Mouse (Mus musculus) kidney, postnatal 0 days (tissue): ENCODE results near the gene Cort. TPM values are rescaled to one million over a fixed set of nuclear protein-coding genes. Genes with fewer than 3 reads are reported as not detected.

ENCODE experiments used
- ATAC-seq: fragments of 200-750 bp; cut with Nextera tagmentation; replicated peaks from 2 replicates; pipeline ENCODE4 v1.8.0; 2017; ENCODE audit warnings: low read depth, moderate number of reproducible peaks, moderate TSS enrichment, moderate library complexity; ENCODE audit not compliant: low FRiP score
- DNase-seq: peaks from one replicate; pipeline ENCODE4 v3.0.0-alpha.2; 2016; ENCODE audit warnings: low spot score
- H3K27ac ChIP-seq: fragments of 300-500 bp; sonication (generic); 2 replicates; pipeline ENCODE4 v1.5.1; 2014; ENCODE audit warnings: mild to moderate bottlenecking
- H3K27me3 ChIP-seq: fragments of 300-500 bp; sonication (generic); 2 replicates; pipeline ENCODE4 v1.6.1; 2014; ENCODE audit warnings: low read length, mixed read lengths; ENCODE audit not compliant: insufficient read depth
- H3K36me3 ChIP-seq: fragments of 300-500 bp; sonication (generic); 2 replicates; pipeline ENCODE4 v1.6.1; 2014; ENCODE audit warnings: low read length, mixed read lengths; ENCODE audit not compliant: insufficient read depth
- H3K4me1 ChIP-seq: fragments of 300-500 bp; sonication (generic); replicated peaks from 2 replicates; pipeline ENCODE4 v1.6.1; 2014; ENCODE audit warnings: antibody characterized with exemption, low read length, mixed read lengths; ENCODE audit not compliant: insufficient read depth
- H3K4me2 ChIP-seq: fragments of 300-500 bp; sonication (generic); 2 replicates; pipeline ENCODE4 v1.6.1; 2014; ENCODE audit warnings: mild to moderate bottlenecking, low read length, moderate library complexity, mixed read lengths
- H3K4me3 ChIP-seq: fragments of 300-500 bp; sonication (generic); replicated peaks from 2 replicates; pipeline ENCODE4 v1.5.1; 2014; ENCODE audit warnings: low read depth, low read length
- H3K9ac ChIP-seq: fragments of 300-500 bp; sonication (generic); 2 replicates; pipeline ENCODE4 v1.6.1; 2014; ENCODE audit warnings: low read depth, low read length
- H3K9me3 ChIP-seq: fragments of 300-500 bp; sonication (generic); replicated peaks from 2 replicates; pipeline ENCODE4 v1.6.1; 2016; ENCODE audit warnings: low read length, inconsistent platforms, mixed read lengths
- CTCF ChIP-seq: IDR thresholded peaks from 2 replicates; pipeline ENCODE4 v1.5.1; 2016; ENCODE audit warnings: antibody characterized with exemption, low read depth, mild to moderate bottlenecking, moderate library complexity
- WGBS: fragments of 180-500 bp; shearing (Covaris S2); extraction: QIAGEN DNeasy Blood & Tissue Kit; methylation state at CpG from one replicate; pipeline ENCODE4 v1.1.7; 2014; 5-methylcytosine and 5-hydroxymethylcytosine counted together
- polyA plus RNA-seq: library from polyadenylated mRNA; unstranded; fragments of >200 nt; fragmentation: Nextera tagmentation; extraction: Ambion mirVana; gene quantifications from 2 replicates; pipeline ENCODE4 v1.2.1, GENCODE M21; 2015

Gene Cort
- polyA plus RNA-seq, 1 experiment from 2014 or later = 0.18 TPM

DNA sequence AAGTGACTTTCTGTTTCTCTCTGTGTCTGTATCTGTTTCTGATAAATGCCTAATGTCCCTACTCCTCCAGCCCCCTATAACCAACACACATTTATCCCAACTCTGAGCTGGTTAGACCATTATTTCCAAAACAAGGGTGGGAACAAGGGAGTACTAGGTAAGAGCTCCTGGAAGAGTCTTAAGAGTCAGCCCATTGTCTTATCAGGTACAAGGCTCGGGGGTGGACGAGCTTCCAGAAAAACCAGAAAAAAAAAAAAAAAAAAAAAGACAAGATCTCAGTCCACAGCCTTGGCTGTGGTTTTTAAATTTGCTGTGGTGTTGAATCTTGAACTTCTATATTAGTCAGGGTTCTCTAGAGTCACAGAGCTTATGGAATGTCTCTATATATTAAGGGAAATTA, 41.5 kb upstream of the Cort start:
- H3K36me3 ChIP-seq = 0 out of 2 replicates have a peak, but pooled peaks cover 10% of the 10 kb centered on the region
- H3K4me2 ChIP-seq = no peak overlapping the region
- no peak for DNase-seq
- ATAC-seq = no peak
- H3K9ac ChIP-seq = no peak overlapping the region
- H3K27me3 ChIP-seq = no peaks in the 10 kb centered on the region
- H3K27ac ChIP-seq = no peak overlapping the region
- H3K4me1 ChIP-seq = peaks cover 6% of the 10 kb centered on the region; the same call in 1 of the 2 replicates
- H3K4me3 ChIP-seq = no peak overlapping the region
- H3K9me3 ChIP-seq = no peaks in the 10 kb centered on the region
- 68% methylated on average over 2 of the region's 2 CpGs for WGBS
- TF ChIP-seq CTCF = no peak

DNA sequence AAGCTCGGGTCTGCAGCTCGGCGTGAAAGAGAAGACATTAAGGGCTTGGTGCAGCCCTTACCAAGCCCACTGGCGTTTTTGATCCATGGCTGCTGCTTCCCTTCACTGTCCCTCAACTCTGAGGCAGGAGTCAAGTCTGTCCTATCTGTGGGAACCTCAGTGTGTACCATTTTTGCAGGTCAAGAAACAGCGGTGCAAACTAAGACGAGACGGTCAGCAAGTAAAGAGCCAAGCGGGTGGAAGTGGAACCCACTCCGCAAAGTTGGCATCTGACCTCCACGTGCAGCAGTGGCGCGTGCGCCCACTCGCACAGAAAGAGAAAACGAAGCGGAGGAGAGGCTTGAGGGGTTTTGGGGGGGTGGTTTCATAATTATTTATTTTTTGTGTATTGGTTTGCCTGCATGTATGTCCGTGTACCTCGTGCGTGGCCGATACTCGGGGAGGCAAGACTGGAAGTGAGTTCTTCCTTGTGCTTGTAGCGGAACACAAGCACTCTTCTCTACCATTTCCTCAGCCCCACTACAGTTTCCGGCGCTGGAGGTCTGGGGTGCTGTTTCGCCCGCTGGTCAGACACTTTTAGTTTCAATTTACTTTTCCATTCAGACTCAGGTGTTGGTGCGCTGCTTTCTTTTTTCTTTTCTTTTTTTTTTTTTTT, 40.5 kb upstream of the Cort start:
- H3K27ac ChIP-seq = peak overlapping the region; percentile 85
- peak overlapping the region; percentile 29 for H3K9ac ChIP-seq
- DNase-seq = peak; percentile 49
- peak overlapping the region; percentile 79 for H3K4me3 ChIP-seq
- peak overlapping the region; percentile 66 for H3K4me2 ChIP-seq
- peaks cover 6% of the 10 kb centered on the region; the same call in 1 of the 2 replicates for H3K4me1 ChIP-seq
- no peaks in the 10 kb centered on the region for H3K27me3 ChIP-seq
- no peaks in the 10 kb centered on the region for H3K9me3 ChIP-seq
- TF ChIP-seq CTCF = no peak
- 0 out of 2 replicates have a peak, but pooled peaks cover 10% of the 10 kb centered on the region for H3K36me3 ChIP-seq
- peak; percentile 14; the same call in 1 of the 2 replicates for ATAC-seq
- WGBS = under 1% methylated on average over 27 of the region's 27 CpGs

DNA sequence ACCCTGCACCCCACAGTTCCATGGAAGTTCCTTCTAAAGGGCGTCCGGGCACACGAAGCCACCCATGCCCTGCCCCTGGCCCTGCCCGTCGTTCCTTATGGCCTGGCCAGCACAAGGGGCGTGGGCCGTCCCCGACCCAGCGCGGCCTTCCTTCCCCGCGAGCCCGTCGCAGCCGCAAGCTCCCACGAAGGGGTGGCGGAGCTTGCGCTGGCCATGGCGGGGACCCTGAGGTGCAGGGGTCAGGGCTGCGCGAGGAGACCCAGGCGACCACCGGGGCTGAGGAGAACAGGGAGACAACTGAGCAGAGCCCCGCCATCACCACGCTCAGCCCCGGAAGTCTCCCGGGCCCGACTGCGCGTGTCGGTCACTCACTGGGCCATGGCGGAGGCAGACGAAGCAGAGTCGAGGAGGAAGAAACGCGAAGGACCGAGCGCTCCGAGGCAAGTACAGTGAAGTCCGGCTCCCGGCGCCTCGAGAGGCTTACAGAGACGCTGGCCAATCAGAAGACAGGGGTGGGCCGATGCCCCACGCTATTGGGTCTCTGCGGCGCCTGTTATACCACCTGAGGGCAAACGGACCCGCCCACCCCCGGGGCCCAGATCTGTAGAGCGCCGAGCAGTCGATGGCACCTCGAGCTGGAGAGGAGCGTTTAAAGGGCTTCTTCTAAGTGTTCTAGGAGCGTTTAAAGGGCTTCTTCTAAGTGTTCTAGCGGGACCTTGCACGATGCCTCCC, 39.8 kb upstream of the Cort start, which contains the start of gene Pgd:
Pgd (minus strand) TSS at position 557 of the 732 bp plus-strand sequence.
- WGBS = under 1% methylated on average over 59 of the region's 59 CpGs
- DNase-seq (peak; percentile 99), ATAC-seq (peak; percentile 98)
- Histone ChIP-seq H3K9me3 (no peaks in the 10 kb centered on the region), H3K4me1 (peaks cover 6% of the 10 kb centered on the region; the same call in 1 of the 2 replicates), H3K27ac (peak within 1 kb of the TSS; percentile 85), H3K36me3 (peaks cover 11% of the 10 kb centered on the region; the same call in 1 of the 2 replicates), H3K4me3 (peak within 1 kb of the TSS; percentile 79), H3K9ac (peak within 1 kb of the TSS; percentile 79), H3K4me2 (peak within 1 kb of the TSS; percentile 66), H3K27me3 (no peaks in the 10 kb centered on the region)
- no peak for TF ChIP-seq CTCF

DNA sequence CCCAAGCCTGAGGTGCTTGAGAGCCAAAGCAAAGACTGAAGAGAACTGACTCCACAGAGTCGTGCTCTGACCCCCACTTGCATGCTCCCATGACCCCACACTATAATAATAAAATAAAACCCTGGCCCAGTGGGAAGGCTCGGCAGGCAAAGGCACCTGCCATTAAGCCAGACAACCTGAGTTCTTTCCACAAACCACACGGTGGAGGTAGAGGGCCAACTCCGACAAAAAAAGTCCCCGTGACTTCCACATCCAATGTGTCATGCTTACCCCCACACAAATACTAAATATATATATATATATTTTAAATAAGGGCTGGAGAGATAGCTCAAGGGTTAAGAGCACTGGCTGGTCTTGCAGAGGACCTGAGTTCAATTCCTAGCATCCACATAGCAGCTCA, 37.6 kb upstream of the Cort start:
- WGBS = 48% methylated on average over 5 of the region's 5 CpGs
- ATAC-seq = no peak

DNA sequence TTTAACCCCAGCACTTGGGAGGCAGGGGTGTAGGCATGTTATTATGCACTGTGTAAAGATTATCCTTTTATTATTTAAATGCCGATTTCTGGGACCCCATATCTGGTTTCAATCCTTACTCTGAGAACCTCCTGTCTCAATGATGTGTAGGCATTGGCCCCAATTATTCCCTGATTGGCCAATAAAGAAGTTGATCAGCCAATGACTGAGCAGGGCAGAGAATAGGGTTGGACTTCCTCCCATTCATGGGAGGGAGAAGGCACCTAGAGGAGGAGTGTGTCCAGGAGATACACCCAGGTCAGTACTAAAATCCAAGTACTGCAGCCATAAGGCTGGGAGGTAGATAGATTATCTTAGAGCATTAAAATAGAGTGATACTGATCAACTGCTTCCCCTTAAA, 36.6 kb upstream of the Cort start:
- H3K36me3 ChIP-seq = peaks cover 37% of the 10 kb centered on the region; the same call in 1 of the 2 replicates

More for the DNA sequence above, 37.6 kb upstream of the Cort start:
- peak; percentile 46 for TF ChIP-seq CTCF
- Histone ChIP-seq H3K9me3 (no peaks in the 10 kb centered on the region), H3K36me3 (peaks cover 27% of the 10 kb centered on the region; the same call in 1 of the 2 replicates), H3K4me1 (peaks cover 6% of the 10 kb centered on the region; the same call in 1 of the 2 replicates), H3K27ac (no peak overlapping the region), H3K27me3 (no peaks in the 10 kb centered on the region), H3K9ac (no peak overlapping the region), H3K4me2 (no peak overlapping the region), H3K4me3 (no peak overlapping the region)
- no peak for DNase-seq

DNA sequence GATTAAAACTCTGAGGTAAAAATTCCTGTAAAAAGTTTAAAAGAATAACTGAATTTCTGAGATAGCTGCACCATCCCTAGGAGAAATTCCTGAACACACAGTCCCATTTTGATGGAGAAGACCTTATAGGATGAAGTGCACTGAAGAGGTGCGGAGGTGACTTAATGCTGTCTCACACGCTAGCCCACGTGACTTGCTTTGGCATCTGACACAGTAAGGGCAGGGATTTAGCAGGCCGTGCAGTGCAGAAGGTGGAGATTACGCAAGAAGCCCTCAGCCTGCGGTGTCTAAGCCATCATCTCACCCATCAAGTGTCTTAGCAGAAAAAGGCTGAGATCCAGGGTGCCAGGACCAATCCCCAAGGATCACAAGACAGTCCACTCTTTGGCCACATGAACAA, 34.6 kb upstream of the Cort start:
- 96% methylated on average over 6 of the region's 6 CpGs for WGBS
- no peak for TF ChIP-seq CTCF
- Histone ChIP-seq H3K9ac (no peak overlapping the region), H3K36me3 (peaks cover 45% of the 10 kb centered on the region; the same call in 1 of the 2 replicates), H3K4me1 (peaks cover 6% of the 10 kb centered on the region; the same call in 1 of the 2 replicates), H3K9me3 (no peaks in the 10 kb centered on the region), H3K4me3 (no peak overlapping the region), H3K27ac (no peak overlapping the region), H3K27me3 (no peaks in the 10 kb centered on the region), H3K4me2 (no peak overlapping the region)
- DNase-seq = no peak
- ATAC-seq = no peak

More for the DNA sequence above, 36.6 kb upstream of the Cort start:
- 50% methylated on average over 1 of the region's 1 CpGs for WGBS
- DNase-seq (no peak), ATAC-seq (no peak)
- TF ChIP-seq CTCF = no peak
- H3K27me3 ChIP-seq = no peaks in the 10 kb centered on the region
- H3K4me3 ChIP-seq = no peak overlapping the region
- peaks cover 6% of the 10 kb centered on the region; the same call in 1 of the 2 replicates for H3K4me1 ChIP-seq
- H3K4me2 ChIP-seq = no peak overlapping the region
- no peaks in the 10 kb centered on the region for H3K9me3 ChIP-seq
- H3K27ac ChIP-seq = no peak overlapping the region
- H3K9ac ChIP-seq = no peak overlapping the region
